Comparison of ENCODE assay signal across 12 mouse cellular contexts in the genomic region with DNA sequence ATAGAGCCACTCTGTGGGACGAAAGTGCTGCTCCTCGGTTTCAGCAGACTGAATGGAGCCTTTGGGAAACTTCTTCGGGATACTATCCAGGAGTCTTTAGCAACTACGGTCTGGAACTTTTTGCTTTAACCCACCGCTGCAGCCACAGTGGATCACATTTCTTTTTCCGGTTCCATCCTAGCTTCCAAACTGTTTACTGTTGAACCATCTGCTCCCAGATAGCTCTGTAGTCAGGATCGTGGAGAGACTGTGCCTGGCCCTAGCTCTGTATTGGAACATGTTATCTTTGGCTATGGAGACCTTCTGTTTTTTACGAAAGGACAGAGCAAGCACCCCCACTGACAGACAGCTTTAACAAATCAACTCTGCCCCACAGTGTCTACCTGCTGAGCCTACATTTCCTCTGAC. TPM values are rescaled to one million over a fixed set of nuclear protein-coding genes. Genes with fewer than 3 reads are reported as not detected.
DNase-seq lines count a peak whose midpoint lies in the region; ATAC-seq and TF ChIP-seq lines count a peak whose summit lies in the region.
"Had no signal": no experiment of that assay in that cellular context is flagged by ENCODE, and none has a peak within 500 bp of the region (broad histone marks: within the 10 kb centered on the region; RNA-seq: fewer than 3 reads in every experiment).

No protein-coding gene starts in this region.

- no peak for TF ChIP-seq CTCF in heart, postnatal 0 days (IDR thresholded peaks at IDR 0.05; ENCODE audit: low read depth)

- H3K27ac ChIP-seq in heart, postnatal 0 days (ENCODE audit: low read depth): peak overlapping the region; percentile 28
- no peak overlapping the region for H3K27ac ChIP-seq in midbrain, embryonic 10.5 days (replicated peaks)
- no peak overlapping the region for H3K27ac ChIP-seq in neural tube, embryonic 15.5 days (replicated peaks)

- WGBS in heart, postnatal 0 days: 54% methylated on average over 8 of the region's 8 CpGs
- WGBS in midbrain, embryonic 10.5 days: 80% methylated on average over 8 of the region's 8 CpGs
- 75% methylated on average over 8 of the region's 8 CpGs for WGBS in neural tube, embryonic 15.5 days

- H3K4me2 ChIP-seq in heart, postnatal 0 days (ENCODE audit: low read depth, low read length): no peak overlapping the region
- H3K4me2 ChIP-seq in neural tube, embryonic 15.5 days: no peak overlapping the region

- H3K36me3 ChIP-seq in heart, postnatal 0 days (replicated peaks; ENCODE audit: control insufficient read depth, insufficient read depth, low read length): no peaks in the 10 kb centered on the region
- no peaks in the 10 kb centered on the region for H3K36me3 ChIP-seq in midbrain, embryonic 10.5 days
- H3K36me3 ChIP-seq in neural tube, embryonic 15.5 days: no peaks in the 10 kb centered on the region

- no peak overlapping the region for H3K4me3 ChIP-seq in heart, postnatal 0 days (ENCODE audit: low read depth, low read length)
- H3K4me3 ChIP-seq in midbrain, embryonic 10.5 days: no peak overlapping the region
- no peak overlapping the region for H3K4me3 ChIP-seq in neural tube, embryonic 15.5 days (replicated peaks)

- no peak overlapping the region for H3K9ac ChIP-seq in heart, postnatal 0 days (replicated peaks; ENCODE audit: low read depth, low read length)
- no peak overlapping the region for H3K9ac ChIP-seq in neural tube, embryonic 15.5 days (replicated peaks)
- H3K9ac ChIP-seq: forebrain, postnatal 0 days had no signal

- intact Hi-C loops in gastrocnemius, postnatal 14 days (cut with DNase I; ENCODE audit: low total_unique reads): no loop called here

- H3K27me3 ChIP-seq in heart, postnatal 0 days (ENCODE audit: control insufficient read depth, insufficient read depth, low read length): no peaks in the 10 kb centered on the region
- no peaks in the 10 kb centered on the region for H3K27me3 ChIP-seq in midbrain, embryonic 10.5 days (ENCODE audit: low read depth, poor library complexity, severe bottlenecking)
- no peaks in the 10 kb centered on the region for H3K27me3 ChIP-seq in neural tube, embryonic 15.5 days (replicated peaks)

- DNase-seq in gastrocnemius, postnatal 25 days: peak; percentile 31
- no peak for DNase-seq in gastrocnemius, postnatal 14 days
- DNase-seq in ovary, postnatal 36 days (ENCODE audit: low spot score): peak; percentile 19
- no peak for DNase-seq in ovary, postnatal 10 days (ENCODE audit: low spot score)
- DNase-seq in heart, postnatal 0 days (ENCODE audit: low spot score): peak; percentile 29
- DNase-seq in midbrain, embryonic 10.5 days (ENCODE audit: low spot score): no peak
- DNase-seq in testis, postnatal 14 days (ENCODE audit: low spot score): no peak
- DNase-seq: forebrain, postnatal 0 days; kidney, adult 2 months; lung, adult 18-20 months; thymus, postnatal 25 days had no signal

- peaks cover 25% of the 10 kb centered on the region; the same call in 1 of the 2 replicates for H3K4me1 ChIP-seq in heart, postnatal 0 days (ENCODE audit: control insufficient read depth, insufficient read depth)
- H3K4me1 ChIP-seq in midbrain, embryonic 10.5 days: peaks cover 5% of the 10 kb centered on the region
- H3K4me1 ChIP-seq in neural tube, embryonic 15.5 days: peaks cover 6% of the 10 kb centered on the region

- peak; percentile 28; the same call in 1 of the 2 replicates for ATAC-seq in heart, postnatal 0 days (ENCODE audit: insufficient read depth, low read depth)
- ATAC-seq in neural tube, embryonic 15.5 days (ENCODE audit: low FRiP score): no peak
- ATAC-seq: forebrain, postnatal 0 days had no signal

- no peaks in the 10 kb centered on the region for H3K9me3 ChIP-seq in heart, postnatal 0 days (replicated peaks; ENCODE audit: control insufficient read depth, low read length)
- no peaks in the 10 kb centered on the region for H3K9me3 ChIP-seq in midbrain, embryonic 10.5 days (replicated peaks)
- no peaks in the 10 kb centered on the region for H3K9me3 ChIP-seq in neural tube, embryonic 15.5 days (replicated peaks)

- TF ChIP-seq EP300 in heart, postnatal 0 days (IDR thresholded peaks at IDR 0.05; ENCODE audit: low read depth): no peak

RNA-seq across cellular contexts. Expression of a gene that starts 57.0 kb away (rescaled TPM):
- total RNA-seq in gastrocnemius, postnatal 25 days (2021): 1 to 10 TPM; 5.5 to 5.9 TPM
- 1 to 10 TPM; 6.8 to 7.2 TPM for total RNA-seq in gastrocnemius, postnatal 14 days (2021)
- 13.6 and 31.4 TPM in 2 replicates for total RNA-seq in heart, postnatal 0 days (2014; rRNA removed; ENCODE audit: low replicate concordance)
- polyA plus RNA-seq in heart, postnatal 0 days (2015; fragmentation: Nextera tagmentation; extraction: Ambion mirVana): 5.5 and 5.6 TPM in 2 replicates
- polyA plus RNA-seq in midbrain, embryonic 10.5 days (2016; fragmentation: Nextera tagmentation; extraction: Ambion mirVana): 12.1 and 12.9 TPM in 2 replicates
- polyA plus RNA-seq in neural tube, embryonic 15.5 days (2015; fragmentation: Nextera tagmentation; extraction: Ambion mirVana): 13.6 and 15.9 TPM in 2 replicates

Comparison
In these comparisons a context has a peak if more than half of its experiments do, and no peak if none do; other contexts are left out.
1. DNase-seq: peak in gastrocnemius, postnatal 25 days (single experiment), ovary, postnatal 36 days (single experiment) and heart, postnatal 0 days (single experiment); none in gastrocnemius, postnatal 14 days (single experiment), ovary, postnatal 10 days (single experiment), midbrain, embryonic 10.5 days (single experiment) and testis, postnatal 14 days (single experiment).